Mouse (Mus musculus) lung, adult 2 months (tissue): ENCODE results near the gene Prkaa1.

ENCODE experiments used
- CTCF ChIP-seq: fragments of 200-500 bp; IDR thresholded peaks from 2 replicates; pipeline ENCODE4 v1.5.1; 2011; ENCODE audit warnings: mild to moderate bottlenecking, low read length, control low read depth; ENCODE audit not compliant: insufficient read depth
- POLR2A ChIP-seq: fragments of 200-500 bp; IDR thresholded peaks from 2 replicates; pipeline ENCODE4 v1.6.1; 2011; ENCODE audit warnings: low read depth, mild to moderate bottlenecking, control low read depth, low read length, borderline replicate concordance; ENCODE audit errors: extremely low read depth

DNA sequence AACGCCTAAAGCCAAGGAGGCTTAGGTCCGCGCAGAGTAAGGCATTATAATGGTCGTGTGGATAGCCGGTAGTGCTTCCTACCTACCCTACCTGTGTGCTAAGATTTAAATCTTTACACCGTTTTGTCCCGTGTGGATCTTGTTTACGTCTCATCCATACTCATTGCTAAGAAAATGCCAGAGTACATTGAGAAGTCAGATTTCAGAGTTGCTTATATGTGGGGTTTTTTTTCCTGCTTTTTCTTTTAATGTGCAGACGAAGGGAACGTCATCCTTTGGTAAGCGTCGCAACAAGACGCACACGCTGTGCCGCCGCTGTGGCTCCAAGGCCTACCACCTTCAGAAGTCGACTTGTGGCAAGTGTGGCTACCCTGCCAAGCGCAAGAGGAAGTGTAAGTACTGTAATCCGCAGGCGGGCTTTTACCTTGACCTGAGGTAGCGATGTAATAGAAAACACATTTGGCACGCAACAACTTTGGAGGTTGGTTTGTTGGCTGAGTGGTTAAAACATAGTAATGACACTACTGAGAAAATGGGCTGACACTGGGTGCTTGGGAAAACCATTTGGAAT is 26.5 kb upstream of the Prkaa1 start:
- TF ChIP-seq CTCF (no peak), POLR2A (no peak)
